Mouse (Mus musculus): Measurements from ENCODE around the gene Ccdc153. TPM values are rescaled to one million over a fixed set of nuclear protein-coding genes. Genes with fewer than 3 reads are reported as not detected.

Ccdc153 gene
- total and polyA plus RNA-seq, 3 experiments: not detected

DNA sequence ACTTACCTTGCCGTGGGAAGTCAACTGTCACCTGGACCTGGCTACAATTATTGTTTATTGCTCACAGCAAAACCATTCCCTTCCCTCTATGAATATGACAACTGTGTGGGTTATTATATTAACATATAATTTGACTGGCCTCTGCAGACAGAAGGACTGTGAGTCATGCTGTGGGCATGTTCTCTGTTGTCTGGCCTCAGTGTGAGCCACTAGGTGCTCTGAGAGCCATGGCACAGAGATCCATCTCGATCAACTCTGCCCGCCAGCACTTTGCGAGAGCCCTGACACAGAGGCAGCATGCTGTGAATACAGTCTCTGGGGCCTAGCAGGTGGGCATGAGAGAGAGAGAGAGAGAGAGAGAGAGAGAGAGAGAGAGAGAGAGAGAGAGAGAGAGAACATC lies 29.5 kb downstream of the Ccdc153 start:
- H3K4me3 ChIP-seq (ENCODE audit: control insufficient read depth in 1 of 2, insufficient read depth in 1 of 2, low read depth in 2 of 2, low read length in 2 of 2): no peak overlapping the region
- no peaks in the 10 kb centered on the region for H3K9me3 ChIP-seq (replicated peaks; ENCODE audit: insufficient read depth, low read length)
- H3K36me3 ChIP-seq (ENCODE audit: control insufficient read depth in 1 of 2, insufficient read depth in 2 of 2, low read length in 2 of 2): peaks cover 0 to 6% of the 10 kb centered on the region in 2 experiments; a peak in 1 of 4 replicates
- H3K27ac ChIP-seq (ENCODE audit: control insufficient read depth, low read depth, low read length): no peak overlapping the region
- TF ChIP-seq RAD21 (IDR thresholded peaks at IDR 0.05; ENCODE audit: low read depth, low read length): no peak
- no peak for TF ChIP-seq MYB (IDR thresholded peaks at IDR 0.05; ENCODE audit: low read depth, low read length)
- TF ChIP-seq BHLHE40 (IDR thresholded peaks at IDR 0.05; ENCODE audit: borderline replicate concordance, low read depth, low read length): no peak
- no peak for TF ChIP-seq TAL1 (IDR thresholded peaks at IDR 0.05; ENCODE audit: low read length)
- no peak for TF ChIP-seq CTCF (IDR thresholded peaks at IDR 0.05 in 2 of 3, conservative IDR thresholded peaks at IDR 0.05 in 1 of 3; ENCODE audit: control insufficient read depth in 1 of 3, insufficient read depth in 1 of 3, low read depth in 2 of 3, low read length in 3 of 3, poor library complexity in 1 of 3, severe bottlenecking in 1 of 3)
- TF ChIP-seq USF1 (IDR thresholded peaks at IDR 0.05; ENCODE audit: low read depth, low read length): no peak
- no peak for TF ChIP-seq SMC3 (IDR thresholded peaks at IDR 0.05; ENCODE audit: low read depth, low read length)
- TF ChIP-seq MAFK (IDR thresholded peaks at IDR 0.05; ENCODE audit: borderline replicate concordance, low read depth, low read length): no peak
- TF ChIP-seq NELFE (IDR thresholded peaks at IDR 0.05; ENCODE audit: low read depth, low read length): no peak
- H3K79me2 ChIP-seq (ENCODE audit: control insufficient read depth, insufficient read depth, low read length, poor library complexity): no peaks in the 10 kb centered on the region; the same call in 1 of the 2 replicates
- H3K9ac ChIP-seq (ENCODE audit: control insufficient read depth, low read depth, low read length, poor library complexity, severe bottlenecking): no peak overlapping the region
- no peak for DNase-seq (ENCODE audit: low read depth, low spot score)
- peaks cover 0 to 8% of the 10 kb centered on the region in 2 experiments; a peak in 1 of 4 replicates for H3K4me1 ChIP-seq (ENCODE audit: control insufficient read depth in 1 of 2, insufficient read depth in 2 of 2, low read length in 2 of 2)
- no peaks in the 10 kb centered on the region for H3K27me3 ChIP-seq (ENCODE audit: control insufficient read depth in 1 of 2, insufficient read depth in 2 of 2, low read length in 2 of 2)

DNA sequence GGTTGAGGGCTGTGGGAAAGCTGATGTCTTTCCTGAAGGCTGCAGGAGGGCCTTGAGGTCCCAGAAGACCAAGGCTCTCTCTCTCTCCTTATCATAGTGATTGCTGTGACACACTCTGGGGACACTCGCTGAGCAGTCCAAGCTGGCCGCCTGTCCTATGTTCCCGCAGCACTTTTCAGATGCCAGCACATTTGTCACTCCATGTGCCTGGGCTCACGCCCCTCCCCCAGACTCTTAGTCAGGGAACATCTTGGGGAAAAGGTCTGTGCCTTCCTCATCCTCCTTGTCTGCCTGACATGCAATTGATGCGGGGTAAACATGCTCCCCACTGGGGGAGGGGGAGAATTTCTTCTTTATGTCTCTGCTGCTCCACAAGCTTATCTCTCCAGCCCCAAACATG lies 42.7 kb downstream of the Ccdc153 start:
- H3K4me1 ChIP-seq (ENCODE audit: control insufficient read depth in 1 of 2, insufficient read depth in 2 of 2, low read length in 2 of 2): peaks cover 2 to 15% of the 10 kb centered on the region in 2 experiments
- no peak overlapping the region for H3K27ac ChIP-seq (ENCODE audit: control insufficient read depth, low read depth, low read length)
- H3K9ac ChIP-seq (ENCODE audit: control insufficient read depth, low read depth, low read length, poor library complexity, severe bottlenecking): no peak overlapping the region
- no peaks in the 10 kb centered on the region for H3K27me3 ChIP-seq (ENCODE audit: control insufficient read depth in 1 of 2, insufficient read depth in 2 of 2, low read length in 2 of 2)
- peaks cover 0 to 2% of the 10 kb centered on the region in 2 experiments; a peak in 3 of 4 replicates for H3K36me3 ChIP-seq (ENCODE audit: control insufficient read depth in 1 of 2, insufficient read depth in 2 of 2, low read length in 2 of 2)
- no peak overlapping the region for H3K4me3 ChIP-seq (ENCODE audit: control insufficient read depth in 1 of 2, insufficient read depth in 1 of 2, low read depth in 2 of 2, low read length in 2 of 2)
- no peaks in the 10 kb centered on the region for H3K9me3 ChIP-seq (replicated peaks; ENCODE audit: insufficient read depth, low read length)
- no peak for DNase-seq (ENCODE audit: low read depth, low spot score)
- peaks cover 8% of the 10 kb centered on the region; the same call in 1 of the 2 replicates for H3K79me2 ChIP-seq (ENCODE audit: control insufficient read depth, insufficient read depth, low read length, poor library complexity)
- TF ChIP-seq MYC (IDR thresholded peaks at IDR 0.05; ENCODE audit: low read depth, low read length) (no peak), USF1 (IDR thresholded peaks at IDR 0.05; ENCODE audit: low read depth, low read length) (no peak), GABPA (IDR thresholded peaks at IDR 0.05; ENCODE audit: low read depth, low read length) (no peak), NELFE (IDR thresholded peaks at IDR 0.05; ENCODE audit: low read depth, low read length) (no peak), HCFC1 (IDR thresholded peaks at IDR 0.05; ENCODE audit: low read depth, low read length) (no peak), ZNF384 (IDR thresholded peaks at IDR 0.05; ENCODE audit: low read depth, low read length) (no peak), CHD2 (IDR thresholded peaks at IDR 0.05; ENCODE audit: low read length) (no peak), USF2 (IDR thresholded peaks at IDR 0.05; ENCODE audit: borderline replicate concordance in 1 of 2, insufficient read depth in 1 of 2, low read depth in 1 of 2, low read length in 2 of 2) (no peak), KAT2A (conservative IDR thresholded peaks at IDR 0.05; ENCODE audit: low read depth, low read length) (no peak), CTCF (IDR thresholded peaks at IDR 0.05 in 2 of 3, conservative IDR thresholded peaks at IDR 0.05 in 1 of 3; ENCODE audit: control insufficient read depth in 1 of 3, insufficient read depth in 1 of 3, low read depth in 2 of 3, low read length in 3 of 3, poor library complexity in 1 of 3, severe bottlenecking in 1 of 3) (no peak), POLR2AphosphoS2 (IDR thresholded peaks at IDR 0.05; ENCODE audit: low read length) (no peak), SIN3A (IDR thresholded peaks at IDR 0.05; ENCODE audit: low read length) (no peak), RAD21 (IDR thresholded peaks at IDR 0.05; ENCODE audit: low read depth, low read length) (no peak), SMC3 (IDR thresholded peaks at IDR 0.05; ENCODE audit: low read depth, low read length) (no peak), ELF1 (IDR thresholded peaks at IDR 0.05; ENCODE audit: low read depth, low read length) (no peak)

Measured in MEL (cell line).